Mouse (Mus musculus) adrenal gland (tissue): ENCODE measurements around the gene Taok1.
"Not testable (repeated sequence)": the region's sequence is repeated elsewhere in the genome, so short reads cannot be mapped to it uniquely, and the experiment has no call there.

Source experiments
- intact Hi-C: fragments of 180-260 bp; cut with DNase I; formaldehyde crosslinking; loops from one replicate; pipeline ENCODE4 v1.15.1; 2025
- long read RNA-seq, 2 experiments: library from polyadenylated mRNA; unstranded; transcript quantifications; one replicate each; pipeline ENCODE4 v2.0.0; 2020; ENCODE audit warnings: borderline replicate concordance in 1 of 2; ENCODE audit not compliant: insufficient replicate concordance in 1 of 2

Gene Taok1
- long read RNA-seq, experiment 1, partial matches to known transcripts = 3 of 7 reads
- long read RNA-seq, experiment 1, other reads (novel, unspliced or antisense) = 4 of 7 reads
- long read RNA-seq, experiment 2, partial matches to known transcripts = 2 of 5 reads
- long read RNA-seq, experiment 2, other reads (novel, unspliced or antisense) = 3 of 5 reads

DNA sequence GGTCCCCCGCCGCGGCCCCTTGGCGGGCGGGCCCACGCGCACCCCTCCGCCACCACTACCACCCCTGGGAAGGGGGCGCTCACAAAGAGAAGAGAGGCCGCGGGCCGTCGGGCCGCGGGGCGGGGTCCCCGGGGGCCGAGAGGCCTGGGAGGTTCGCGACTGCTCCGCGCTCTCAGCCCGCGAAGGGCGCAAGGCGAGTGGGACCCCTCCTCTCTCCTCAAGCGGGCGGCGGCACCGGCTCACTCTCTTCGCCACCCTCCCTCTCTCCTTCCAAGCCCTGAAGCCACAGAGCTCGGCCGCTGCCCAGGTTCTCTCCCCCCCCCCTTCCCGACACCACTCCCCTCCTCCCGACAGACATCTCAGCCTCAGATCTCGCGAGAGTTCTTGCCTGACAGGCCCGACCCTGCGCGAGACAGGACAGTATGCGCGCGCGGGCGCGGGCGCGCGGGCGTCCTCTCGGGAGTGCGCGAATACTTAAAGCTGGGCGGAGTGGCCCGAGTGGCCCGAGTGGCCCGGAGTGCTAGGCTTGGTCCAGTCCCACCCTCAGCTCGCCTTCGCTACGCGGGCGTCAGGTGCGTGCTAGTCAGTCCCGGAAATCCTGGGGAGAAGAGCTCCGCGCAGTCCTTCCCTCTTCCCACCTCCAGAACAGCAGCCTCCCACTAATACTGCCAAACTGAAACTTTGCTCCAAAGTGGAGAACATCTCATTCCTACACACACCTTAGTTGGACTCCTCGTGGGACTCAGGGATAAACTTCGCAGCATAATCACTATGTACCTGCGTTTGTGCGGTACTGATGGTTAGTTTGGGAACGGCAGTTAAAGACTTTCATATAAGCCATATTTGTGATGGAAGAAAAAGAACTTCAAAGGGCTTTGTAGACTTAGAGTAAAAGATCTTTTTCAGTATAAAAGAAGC lies at the start of gene Taok1:
Gene Taok1 (minus strand): TSS at position 278 of the 918 bp plus-strand sequence.
- intact Hi-C loops = no loop called here

DNA sequence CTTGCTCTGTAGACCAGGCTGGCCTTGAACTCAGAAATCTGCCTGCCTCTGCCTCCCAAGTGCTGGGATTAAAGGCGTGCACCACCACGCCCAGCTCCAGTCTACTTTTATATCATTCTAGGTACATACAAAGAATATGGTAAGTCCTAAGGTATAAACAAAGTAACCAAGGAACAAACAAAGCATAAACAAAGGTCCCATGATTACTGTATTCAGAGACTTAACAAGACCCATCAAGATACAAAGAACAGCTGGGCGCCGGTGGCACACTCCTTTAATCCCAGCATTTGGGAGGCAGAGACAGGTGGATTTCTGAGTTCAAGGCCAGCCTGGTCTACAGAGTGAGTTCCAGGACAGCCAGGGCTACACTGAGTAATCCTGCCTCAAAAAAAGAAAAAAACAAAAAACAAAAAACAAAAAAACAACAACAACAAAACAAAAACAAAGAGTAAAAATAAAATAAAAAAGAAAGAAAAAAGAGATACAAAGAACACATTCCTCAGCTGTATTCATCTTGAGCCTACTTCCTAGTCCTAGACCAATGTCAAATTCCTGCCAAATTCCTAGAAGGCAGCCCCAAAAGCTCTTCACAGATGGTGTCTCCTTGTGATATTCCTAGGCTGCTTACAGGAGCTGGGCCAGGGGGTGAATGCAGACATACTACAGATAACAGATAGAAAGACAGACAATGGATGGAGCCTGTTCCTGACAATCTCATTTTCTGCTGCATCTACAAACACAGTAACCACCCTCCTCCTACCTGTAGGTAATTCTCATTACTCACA lies 46.0 kb upstream of the Taok1 start:
- intact Hi-C loops = not testable (repeated sequence)

DNA sequence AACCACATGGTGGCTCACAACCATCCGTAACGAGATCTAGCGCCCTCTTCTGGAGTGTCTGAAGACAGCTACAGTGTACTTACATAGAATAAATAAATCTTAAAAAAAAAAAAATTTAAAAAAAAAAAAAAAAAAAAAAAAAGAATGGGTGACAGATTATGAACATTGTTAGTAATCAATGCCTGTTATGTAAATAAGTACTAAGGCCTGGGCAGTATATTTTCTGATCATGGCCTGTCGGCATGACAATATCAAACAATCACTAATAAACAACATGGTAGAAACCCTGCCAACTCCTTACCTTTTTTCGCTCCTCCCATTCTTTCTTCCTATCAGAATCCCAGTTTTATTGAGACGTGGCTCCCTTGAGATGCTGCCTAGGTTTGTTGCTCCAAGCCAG lies 44.9 kb upstream of the Taok1 start:
- intact Hi-C loops = no loop called here

GRCm38 (mm10) chr11:77648878-77649277 lies 41.3 kb upstream of the Taok1 start:
- intact Hi-C loops = no loop called here

- intact Hi-C loops = no loop called here
These were observed 37.9 kb upstream of the Taok1 start for GRCm38 (mm10) chr11:77645481-77645880.

GRCm38 (mm10) chr11:77641390-77641789 lies 33.8 kb upstream of the Taok1 start:
- intact Hi-C loops = no loop called here

DNA sequence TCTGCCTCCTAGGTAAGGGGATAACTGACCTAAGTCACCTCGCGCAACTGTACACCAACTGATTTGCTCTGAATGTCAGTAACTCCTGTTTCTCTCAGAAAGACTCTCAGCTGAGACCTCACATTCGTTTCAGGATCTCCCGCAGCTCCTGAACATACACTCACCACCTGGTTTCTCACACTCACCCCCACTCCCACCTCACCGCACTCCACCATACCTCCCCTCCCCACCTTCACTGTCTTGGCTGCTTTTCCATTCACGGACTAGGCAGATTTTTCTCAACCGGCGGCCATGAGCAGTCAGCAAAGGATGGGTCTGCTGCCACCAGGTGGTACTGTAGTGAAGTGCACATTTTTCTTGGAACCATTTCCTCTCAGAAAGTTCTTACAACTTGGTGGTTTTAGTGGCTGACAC lies 22.6 kb upstream of the Taok1 start:
- intact Hi-C loops = no loop called here

GRCm38 (mm10) chr11:77629476-77629875 lies 21.9 kb upstream of the Taok1 start:
- intact Hi-C loops = loop anchor here (5.0 kb wide), 1 partner anchor 122 kb away; no protein-coding TSS in a partner anchor

DNA sequence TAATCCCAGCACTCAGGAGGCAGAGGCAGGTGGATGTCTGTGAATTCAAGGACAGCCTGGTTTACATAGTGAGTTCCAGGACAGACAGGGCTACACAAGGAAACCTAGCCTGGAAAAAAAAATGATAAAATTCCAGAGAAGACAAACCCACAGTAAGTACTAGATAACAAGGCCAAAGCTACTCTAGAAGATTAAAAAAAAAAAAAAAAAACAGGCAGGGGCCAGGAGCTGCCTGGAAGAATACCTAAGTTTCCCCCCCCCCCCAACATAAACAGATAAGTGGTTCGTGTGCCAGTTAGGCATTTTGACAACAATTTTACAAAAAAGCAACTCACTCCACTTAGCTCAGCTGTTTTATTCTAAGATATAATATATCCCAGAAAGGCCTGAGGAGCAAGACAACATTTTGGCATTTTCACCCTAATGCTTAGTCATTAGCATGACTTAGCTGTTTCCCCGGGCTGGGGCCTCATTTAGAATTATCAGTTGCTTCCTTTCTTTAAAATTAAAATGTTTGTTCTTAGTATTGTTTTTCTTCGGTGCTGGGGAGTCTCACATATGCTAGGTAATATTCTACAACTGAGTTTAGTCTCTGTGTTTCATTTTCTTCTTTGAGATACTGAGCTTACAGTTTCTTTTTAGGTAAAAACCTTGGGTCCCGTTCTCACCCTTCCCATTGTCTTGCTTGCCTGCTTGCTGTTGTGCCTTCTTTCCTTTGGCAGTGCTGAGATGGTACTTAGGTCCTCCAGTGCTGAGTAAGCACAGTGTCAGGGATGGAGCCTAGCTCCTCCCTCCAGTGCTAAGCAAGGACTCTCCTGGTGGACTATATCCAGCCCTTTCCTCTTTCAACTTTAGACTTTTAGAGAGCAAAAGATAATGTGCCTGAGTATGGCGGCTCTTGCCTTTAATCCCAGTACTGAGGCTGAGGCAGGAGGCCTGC lies 19.3 kb upstream of the Taok1 start:
- intact Hi-C loops = loop anchor here (5.0 kb wide), 1 partner anchor 120 kb away; no protein-coding TSS in a partner anchor

GRCm38 (mm10) chr11:77625061-77625855 lies 17.6 kb upstream of the Taok1 start:
- intact Hi-C loops = loop anchor here (5.0 kb wide), 1 partner anchor 118 kb away; no protein-coding TSS in a partner anchor

DNA sequence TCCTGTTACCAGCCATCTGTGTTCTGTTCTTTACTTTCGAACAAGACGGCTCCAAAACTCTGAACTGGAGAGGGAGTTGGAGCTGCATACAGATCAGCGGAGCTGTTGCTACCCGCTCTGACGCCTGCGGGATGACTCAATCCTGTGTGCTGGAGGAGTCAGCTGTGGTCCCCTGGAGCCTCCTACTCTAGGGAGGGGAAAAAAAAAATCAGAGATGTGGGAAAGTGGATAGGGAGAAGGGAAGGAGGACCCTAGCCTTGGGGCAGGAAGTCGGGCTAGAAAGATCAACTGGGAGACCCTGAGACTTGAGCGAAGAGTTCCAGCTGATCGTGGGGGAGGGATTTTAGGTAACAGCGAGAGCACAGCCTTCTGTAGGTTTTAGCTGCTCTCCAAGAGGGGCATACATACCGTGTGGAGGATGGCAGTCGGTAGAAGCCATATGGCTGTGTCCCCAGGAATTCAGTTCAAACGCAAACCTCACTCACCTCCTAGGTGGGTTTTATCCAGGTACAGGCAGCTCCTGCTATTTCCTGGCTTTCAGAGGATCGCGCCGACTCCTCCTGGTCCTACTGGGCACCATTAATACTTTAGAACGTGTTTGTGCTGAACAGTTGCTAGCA lies 16.9 kb upstream of the Taok1 start:
- intact Hi-C loops = loop anchor here (5.0 kb wide), 1 partner anchor 117 kb away; no protein-coding TSS in a partner anchor

DNA sequence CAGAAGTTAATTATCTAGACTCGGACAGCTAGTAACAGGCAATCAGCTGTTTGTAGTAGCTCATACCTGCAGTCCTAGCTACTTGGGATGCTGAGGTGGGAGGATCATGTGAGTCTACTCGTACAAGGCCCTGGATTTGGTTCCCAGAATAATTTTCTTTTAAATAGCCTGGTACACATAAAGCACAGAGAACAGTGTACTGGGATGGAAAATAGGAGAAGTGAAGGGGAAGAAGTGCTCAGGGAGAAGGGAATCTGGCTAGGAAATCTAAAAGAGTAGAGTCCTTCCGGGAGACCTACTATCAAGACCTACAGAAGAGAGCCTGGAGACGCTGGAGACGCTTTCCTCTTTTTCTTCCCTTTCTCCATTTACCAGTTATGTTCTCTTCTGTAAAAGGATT lies 16.4 kb upstream of the Taok1 start:
- intact Hi-C loops = no loop called here

- intact Hi-C loops = no loop called here
These were observed 14.4 kb upstream of the Taok1 start for GRCm38 (mm10) chr11:77621902-77622535.

- intact Hi-C loops = no loop called here
These were observed 7.5 kb upstream of the Taok1 start for GRCm38 (mm10) chr11:77615084-77615624.

GRCm38 (mm10) chr11:77606835-77607537 lies 629 bp downstream of the Taok1 start:
- intact Hi-C loops = no loop called here

DNA sequence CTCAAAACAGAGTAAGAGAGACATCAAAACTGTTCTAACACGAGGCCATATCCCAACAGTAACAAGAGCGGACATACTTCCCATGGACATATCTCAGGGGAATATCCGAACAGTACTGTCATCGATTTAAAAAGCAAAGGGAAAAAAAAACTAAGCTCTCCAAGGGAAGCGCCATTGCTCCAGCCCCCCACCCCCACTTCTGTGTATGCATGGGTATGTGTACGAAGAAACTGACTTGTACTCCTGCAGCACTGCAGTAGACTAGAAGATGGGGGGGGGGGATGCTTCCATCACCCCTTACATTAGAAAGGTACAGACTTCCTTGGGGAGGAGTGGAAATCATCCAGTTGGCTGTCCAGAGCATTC lies 1.2 kb downstream of the Taok1 start:
- intact Hi-C loops = no loop called here

DNA sequence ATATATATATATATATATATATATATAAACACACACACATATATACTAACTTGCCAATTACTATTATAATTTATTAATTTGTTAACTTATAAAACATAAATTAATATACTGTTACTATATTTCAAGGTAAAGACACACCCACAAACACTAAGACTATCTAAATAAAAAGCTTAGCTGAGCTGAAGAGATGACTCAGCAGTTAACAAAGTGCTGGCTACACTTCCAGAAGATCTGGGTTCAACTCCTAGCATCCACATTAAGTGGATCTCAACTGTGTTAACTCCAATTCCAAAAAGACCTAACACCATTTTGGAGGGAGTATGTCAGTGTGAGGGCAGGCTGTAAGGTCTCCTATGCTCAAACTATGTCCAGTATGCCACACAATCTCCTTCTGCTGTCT lies 10.3 kb downstream of the Taok1 start:
- intact Hi-C loops = no loop called here

- intact Hi-C loops = no loop called here
These were observed 16.2 kb downstream of the Taok1 start for GRCm38 (mm10) chr11:77591388-77591787.
